Mouse (Mus musculus): ENCODE measurements around the gene Nme3. TPM values are rescaled to one million over a fixed set of nuclear protein-coding genes. Genes with fewer than 3 reads are reported as not detected.

The Nme3 gene
- total RNA-seq, 2 experiments from 2014 or later, result 46.5 to 51.2 TPM

DNA sequence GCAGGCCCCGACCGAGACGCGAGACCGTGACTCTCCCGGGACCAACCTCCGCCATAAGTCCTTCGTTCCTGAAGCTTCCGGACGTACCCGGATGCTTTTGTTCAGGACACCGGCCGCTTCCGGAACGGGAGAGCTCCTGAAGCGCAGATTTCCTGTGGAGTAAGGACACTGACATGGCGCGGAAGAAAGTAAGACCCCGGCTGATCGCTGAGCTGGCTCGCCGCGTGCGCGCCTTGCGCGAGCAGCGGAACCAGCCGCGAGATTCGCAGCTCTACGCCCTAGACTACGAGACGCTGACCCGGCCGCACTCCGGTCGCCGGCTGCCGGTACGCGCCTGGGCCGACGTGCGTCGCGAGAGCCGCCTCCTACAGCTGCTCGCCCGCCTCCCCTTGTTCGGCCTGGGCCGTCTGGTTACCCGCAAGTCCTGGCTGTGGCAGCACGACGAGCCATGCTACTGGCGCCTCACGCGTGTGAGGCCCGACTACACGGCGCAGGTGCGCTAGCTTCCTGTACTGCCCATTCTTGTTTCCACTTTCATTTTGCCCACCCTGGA, 1.2 kb upstream of the Nme3 start, which contains the start of the genes Eme2 and Mrps34:
Gene Eme2, minus strand, starts transcription at position 93 of the 553 bp plus-strand sequence.
Gene Mrps34, plus strand, starts transcription at position 122 of the 553 bp plus-strand sequence.
- peak within 1 kb of the TSS; percentile 94 for H3K27ac ChIP-seq
- TF ChIP-seq CTCF (IDR thresholded peaks at IDR 0.05), result no peak
- peak; percentile 81 to 84 for DNase-seq (ENCODE audit: extremely low spot score in 1 of 2, low spot score in 2 of 2)

DNA sequence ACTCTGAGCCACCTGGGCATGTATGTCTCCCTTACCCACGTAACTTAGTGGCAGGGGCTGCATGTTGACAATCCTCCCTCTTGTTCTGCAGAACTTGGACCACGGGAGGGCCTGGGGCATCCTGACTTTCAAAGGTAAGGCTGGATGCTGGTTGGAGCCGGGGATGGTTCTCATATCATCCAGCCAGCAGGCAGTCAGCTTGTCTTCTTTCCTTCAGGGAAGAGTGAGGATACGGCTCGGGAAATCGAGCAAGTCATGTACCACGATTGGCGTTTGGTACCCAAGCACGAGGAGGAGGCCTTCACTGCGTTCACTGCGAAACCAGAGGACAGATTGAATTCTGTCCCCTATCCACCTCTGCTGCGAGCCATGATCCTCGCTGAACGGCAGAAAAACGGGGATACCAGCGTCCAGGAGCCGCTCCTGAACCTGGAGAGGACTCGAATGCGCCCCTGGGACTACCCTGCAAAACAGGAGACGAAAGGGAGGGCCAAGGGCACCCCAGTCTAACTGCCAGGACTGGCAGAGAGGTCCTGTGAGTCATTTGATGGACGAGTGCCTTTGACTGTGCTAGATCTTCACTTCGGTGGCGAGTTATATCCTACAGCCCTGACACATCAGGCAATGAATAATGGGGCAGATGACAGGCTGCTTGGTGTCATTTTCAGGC, 594 bp upstream of the Nme3 start:
- intact Hi-C loops (cut with DNase I), result no loop called here
- no peak for TF ChIP-seq CTCF (IDR thresholded peaks at IDR 0.05)
- no peak for DNase-seq (ENCODE audit: extremely low spot score in 1 of 2, low spot score in 2 of 2)
- Histone ChIP-seq H3K27ac (peak overlapping the region; percentile 94), H3K4me3 (peak overlapping the region; percentile 56)

More for the DNA sequence above, 1.2 kb upstream of the Nme3 start, which contains the start of the genes Eme2 and Mrps34:
- intact Hi-C loops (cut with DNase I), result no loop called here
- H3K4me3 ChIP-seq, result peak within 1 kb of the TSS; percentile 56

DNA sequence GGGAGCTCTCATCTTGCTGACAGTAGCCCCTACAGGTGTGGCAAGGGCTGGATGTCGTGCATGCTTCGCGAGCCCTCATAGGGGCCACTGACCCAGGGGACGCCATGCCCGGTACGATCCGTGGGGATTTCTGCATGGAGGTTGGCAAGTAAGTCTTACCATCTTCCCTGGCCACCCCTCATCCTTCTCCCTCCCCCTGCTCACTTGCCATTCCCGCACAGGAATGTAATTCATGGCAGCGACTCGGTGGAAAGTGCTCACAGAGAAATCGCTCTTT, 631 bp downstream of the Nme3 start:
- intact Hi-C loops (cut with DNase I), result no loop called here
- Histone ChIP-seq H3K4me3 (peak overlapping the region; percentile 56), H3K27ac (peak overlapping the region; percentile 94)
- DNase-seq (ENCODE audit: extremely low spot score in 1 of 2, low spot score in 2 of 2), result no peak
- no peak for TF ChIP-seq CTCF (IDR thresholded peaks at IDR 0.05)

DNA sequence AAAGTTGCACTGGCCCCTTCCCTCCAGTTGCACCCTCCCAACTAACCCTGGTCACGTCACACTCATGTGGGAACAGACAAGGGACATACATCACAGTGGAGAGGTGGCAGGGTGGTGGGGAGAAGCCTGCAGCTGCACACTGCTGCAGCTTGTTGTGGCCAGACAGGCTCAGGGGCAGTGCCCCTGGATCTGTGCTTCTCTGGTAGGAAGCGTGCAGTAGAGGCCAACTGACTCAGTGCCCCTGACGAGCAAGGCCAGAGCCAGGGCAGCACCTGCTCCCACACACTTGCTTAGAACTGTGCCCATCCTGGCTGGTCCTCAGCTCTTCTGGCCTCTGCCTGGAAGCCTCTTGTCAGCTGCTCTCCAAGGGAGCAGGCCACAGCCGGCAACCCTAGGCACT, 1.3 kb downstream of the Nme3 start:
- Histone ChIP-seq H3K27ac (peak overlapping the region; percentile 57), H3K4me3 (peak overlapping the region; percentile 56)
- intact Hi-C loops (cut with DNase I), result no loop called here
- no peak for TF ChIP-seq CTCF (IDR thresholded peaks at IDR 0.05)
- DNase-seq (ENCODE audit: extremely low spot score in 1 of 2, low spot score in 2 of 2), result no peak

DNA sequence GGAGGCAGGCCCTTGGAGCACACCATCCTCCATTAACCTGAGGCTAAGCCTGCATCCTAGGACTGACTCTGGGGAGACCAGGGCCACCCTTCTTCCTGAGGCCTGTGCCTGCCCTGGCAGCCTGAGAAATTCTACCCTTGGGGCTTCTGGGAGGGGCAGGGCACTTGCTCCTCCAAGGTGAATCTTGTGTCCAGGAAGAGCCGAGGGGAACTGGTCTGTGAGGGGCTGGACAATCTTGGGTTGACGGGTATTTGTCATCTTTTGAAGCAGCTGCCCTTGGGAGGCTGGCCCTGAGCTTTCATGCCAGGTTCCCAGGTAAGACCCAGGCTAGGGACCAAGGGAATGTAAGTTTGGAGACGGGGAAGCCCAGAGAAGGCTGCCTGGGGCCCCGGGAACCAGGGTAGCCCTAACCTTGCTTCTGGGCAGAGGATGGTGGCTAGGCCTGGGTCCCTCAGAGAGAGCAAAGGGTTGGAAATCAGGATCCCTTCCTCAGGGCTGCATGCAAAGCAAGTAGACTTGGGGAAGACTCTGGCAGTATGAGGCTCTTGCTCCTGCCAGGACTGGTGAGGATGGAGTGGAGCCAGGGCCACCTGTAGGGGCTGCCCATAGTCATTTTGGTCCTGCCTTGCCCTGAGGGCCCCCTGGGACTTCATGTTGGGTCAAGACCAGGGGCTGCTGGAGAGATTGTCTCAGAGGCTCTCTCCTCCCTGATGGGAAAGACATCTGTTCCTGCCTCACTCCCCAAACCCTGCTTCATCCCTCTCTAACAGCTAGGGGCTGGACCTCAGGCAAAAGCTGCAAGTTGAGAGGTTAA, 1.9 kb downstream of the Nme3 start:
- no peak for DNase-seq (ENCODE audit: extremely low spot score in 1 of 2, low spot score in 2 of 2)
- no peak for TF ChIP-seq CTCF (IDR thresholded peaks at IDR 0.05)
- no peak overlapping the region for H3K4me3 ChIP-seq
- peak overlapping the region; percentile 57 for H3K27ac ChIP-seq
- intact Hi-C loops (cut with DNase I), result no loop called here

DNA sequence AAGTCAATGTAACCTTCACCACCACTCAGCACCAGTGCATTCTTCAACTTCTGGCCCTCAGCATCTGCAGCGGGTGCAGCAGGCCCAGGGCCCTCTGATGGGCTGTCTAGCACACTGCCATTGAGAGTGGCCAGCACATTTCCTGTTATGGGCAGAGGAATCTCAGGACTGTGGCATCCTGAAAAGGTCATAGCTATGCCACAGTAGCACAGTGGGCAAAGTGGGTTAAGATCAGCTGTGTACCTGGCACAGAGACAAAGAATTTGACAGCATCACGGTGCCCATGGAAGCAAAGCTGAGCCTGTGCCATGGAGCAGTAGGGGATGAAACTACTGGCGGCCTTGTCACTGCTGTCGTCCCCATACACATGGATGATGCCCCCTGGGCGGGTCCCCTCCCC, 2.9 kb downstream of the Nme3 start:
- no peak for TF ChIP-seq CTCF (IDR thresholded peaks at IDR 0.05)
- Histone ChIP-seq H3K4me3 (no peak overlapping the region), H3K27ac (peak overlapping the region; percentile 24; the same call in 1 of the 2 replicates)
- intact Hi-C loops (cut with DNase I), result no loop called here
- no peak for DNase-seq (ENCODE audit: extremely low spot score in 1 of 2, low spot score in 2 of 2)

DNA sequence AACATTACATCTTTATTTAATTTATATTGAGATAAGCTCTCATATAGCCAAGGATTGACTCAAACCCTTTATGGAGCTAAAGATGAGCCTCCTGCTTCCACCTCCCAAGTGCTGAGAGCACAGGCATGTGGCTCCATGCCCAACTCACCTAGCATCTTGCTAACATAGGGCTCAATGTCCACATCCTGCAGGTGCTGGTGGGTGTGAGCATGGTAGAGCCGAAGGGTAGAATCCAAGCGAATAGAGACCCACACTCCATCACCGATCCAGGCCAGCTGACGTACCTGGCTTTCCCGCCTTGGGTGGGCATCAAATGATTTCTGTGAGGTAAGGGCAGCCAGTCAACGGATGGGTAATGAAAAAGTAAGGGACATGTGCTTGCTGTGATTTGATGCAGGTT, 3.7 kb downstream of the Nme3 start:
- no peak for DNase-seq (ENCODE audit: extremely low spot score in 1 of 2, low spot score in 2 of 2)
- intact Hi-C loops (cut with DNase I), result no loop called here
- Histone ChIP-seq H3K27ac (peak overlapping the region; percentile 3; the same call in 1 of the 2 replicates), H3K4me3 (no peak overlapping the region)
- no peak for TF ChIP-seq CTCF (IDR thresholded peaks at IDR 0.05)

DNA sequence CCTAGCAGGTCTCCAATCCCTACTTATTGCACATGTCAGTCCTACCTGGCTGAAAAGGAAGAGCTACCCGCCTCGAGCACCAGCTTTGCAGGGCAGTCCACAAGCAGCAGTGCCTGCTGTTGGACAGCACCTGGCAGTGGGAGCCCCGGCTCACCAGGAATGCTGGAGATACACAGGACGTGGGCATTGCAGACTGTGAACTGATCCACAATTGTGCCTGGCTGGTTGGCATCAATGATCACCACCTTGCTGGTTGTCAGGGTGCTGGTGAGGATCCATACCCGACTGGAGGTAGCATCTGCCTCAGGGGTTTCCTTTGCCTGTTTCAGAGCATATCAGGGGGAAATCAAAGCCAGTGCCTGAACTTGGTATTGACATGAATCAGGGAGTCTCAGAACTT, 5.8 kb downstream of the Nme3 start:
- Histone ChIP-seq H3K27ac (no peak overlapping the region), H3K4me3 (no peak overlapping the region)
- DNase-seq (ENCODE audit: extremely low spot score in 1 of 2, low spot score in 2 of 2), result no peak
- intact Hi-C loops (cut with DNase I), result no loop called here
- no peak for TF ChIP-seq CTCF (IDR thresholded peaks at IDR 0.05)

DNA sequence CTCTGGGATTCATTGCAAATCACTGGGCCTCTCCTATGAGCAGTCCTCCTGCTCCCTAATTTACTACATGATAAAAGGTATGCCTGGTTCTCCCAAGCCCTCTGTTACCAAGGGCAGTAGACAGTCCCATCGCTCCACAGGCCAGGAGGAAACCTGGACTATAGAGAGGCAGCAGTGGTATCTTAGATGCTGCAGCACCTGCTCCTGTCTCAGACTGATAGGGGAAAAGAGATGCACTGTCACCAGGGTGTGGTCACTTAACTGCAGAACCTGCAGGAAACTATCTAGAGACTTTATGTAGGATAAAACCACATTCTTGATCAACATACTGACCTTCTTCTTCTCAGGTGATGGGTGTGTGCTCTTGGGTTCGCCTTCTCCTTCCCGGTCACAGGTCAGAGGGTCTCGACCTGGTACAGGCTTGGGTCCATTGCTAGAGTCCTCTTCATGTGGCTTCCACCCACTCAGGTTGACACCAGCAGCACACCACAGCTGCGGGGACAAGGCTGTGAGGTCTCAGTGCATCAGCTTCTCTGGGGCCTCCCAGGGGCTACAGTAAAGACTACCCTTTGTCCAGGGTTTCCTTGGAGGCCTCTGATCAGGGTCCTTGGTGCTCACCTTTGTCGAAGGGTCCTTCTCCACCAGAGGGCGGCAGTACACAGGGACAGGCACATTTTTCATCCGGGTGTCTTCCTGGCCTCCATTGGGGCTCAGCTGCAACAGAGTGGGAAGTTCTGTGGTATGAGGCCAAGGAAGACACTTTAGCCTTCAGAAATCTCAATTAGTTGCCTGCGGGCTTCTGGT, 6.6 kb downstream of the Nme3 start:
- peak; percentile 51 for TF ChIP-seq CTCF (IDR thresholded peaks at IDR 0.05)
- H3K27ac ChIP-seq, result peak overlapping the region; percentile 40; the same call in 1 of the 2 replicates
- DNase-seq (ENCODE audit: extremely low spot score in 1 of 2, low spot score in 2 of 2), result no peak
- H3K4me3 ChIP-seq, result no peak overlapping the region
- intact Hi-C loops (cut with DNase I), result no loop called here

DNA sequence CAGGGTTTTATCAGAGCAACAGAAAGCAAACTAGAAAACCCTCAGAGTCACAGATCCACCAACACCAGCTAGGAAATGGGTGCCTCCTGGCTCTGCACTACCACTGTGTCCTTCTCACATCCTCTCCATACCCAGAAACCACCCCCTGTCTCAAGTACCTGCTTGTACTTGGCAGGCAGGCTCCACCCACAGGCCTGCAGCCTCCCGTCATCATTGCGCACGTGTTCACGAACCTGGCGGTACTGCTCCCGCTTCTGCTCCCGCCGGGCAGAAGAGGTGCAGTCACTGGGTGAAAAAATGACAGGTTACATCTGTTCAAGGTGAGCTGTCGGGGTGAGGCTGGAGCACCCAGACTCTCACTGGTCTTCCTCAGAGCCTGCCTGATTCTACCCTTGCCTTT, 7.5 kb downstream of the Nme3 start:
- Histone ChIP-seq H3K27ac (peak overlapping the region; percentile 44; the same call in 1 of the 2 replicates), H3K4me3 (no peak overlapping the region)
- intact Hi-C loops (cut with DNase I), result no loop called here
- no peak for DNase-seq (ENCODE audit: extremely low spot score in 1 of 2, low spot score in 2 of 2)
- no peak for TF ChIP-seq CTCF (IDR thresholded peaks at IDR 0.05)

DNA sequence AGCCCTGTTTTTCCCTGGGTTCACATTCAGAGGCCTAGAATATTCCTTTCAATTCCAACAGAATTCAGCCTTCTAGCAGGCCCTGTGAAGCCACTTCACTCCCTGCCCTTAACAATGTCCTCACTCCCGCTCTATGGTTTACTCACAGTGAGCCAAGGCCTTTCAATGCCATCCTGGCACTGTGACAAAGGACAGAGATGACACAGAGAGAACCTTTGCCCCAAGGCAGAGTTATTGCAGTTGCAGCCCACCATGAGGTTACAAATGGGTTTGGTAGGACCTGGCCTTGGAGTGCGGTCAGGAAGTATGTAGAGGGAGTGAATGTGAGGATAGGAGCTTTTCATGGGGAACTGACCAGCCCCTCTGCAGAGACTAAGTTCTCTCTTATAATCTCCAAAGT, 11.3 kb downstream of the Nme3 start:
- no peak overlapping the region for H3K4me3 ChIP-seq
- intact Hi-C loops (cut with DNase I), result no loop called here
- TF ChIP-seq CTCF (IDR thresholded peaks at IDR 0.05), result no peak
- no peak overlapping the region for H3K27ac ChIP-seq
- no peak for DNase-seq (ENCODE audit: extremely low spot score in 1 of 2, low spot score in 2 of 2)
